Mouse (Mus musculus): ENCODE data around the gene Slco1c1.
A peak's percentile ranks its signal among the peaks of the same experiment; 100 is the strongest.

Slco1c1 gene

GRCm38 (mm10) chr6:141523747-141524640 lies at the start of gene Slco1c1:
Gene Slco1c1, plus strand, starts transcription at chr6:141524368.
- DNase-seq (ENCODE audit: low read depth, low spot score) = no peak

- DNase-seq (ENCODE audit: low read depth, low spot score) = no peak
Observed at GRCm38 (mm10) chr6:141474696-141475095, 49.5 kb upstream of the Slco1c1 start.

- peak; percentile 54 for DNase-seq (ENCODE audit: low read depth, low spot score)
Observed at GRCm38 (mm10) chr6:141485302-141486021, 38.7 kb upstream of the Slco1c1 start.

- DNase-seq (ENCODE audit: low read depth, low spot score) = no peak
Observed at GRCm38 (mm10) chr6:141487266-141487665, 36.9 kb upstream of the Slco1c1 start.

- no peak for DNase-seq (ENCODE audit: low read depth, low spot score)
Observed at GRCm38 (mm10) chr6:141488619-141489018, 35.5 kb upstream of the Slco1c1 start.

GRCm38 (mm10) chr6:141494909-141495308 lies 29.3 kb upstream of the Slco1c1 start:
- no peak for DNase-seq (ENCODE audit: low read depth, low spot score)

- no peak for DNase-seq (ENCODE audit: low read depth, low spot score)
Observed at GRCm38 (mm10) chr6:141495634-141496418, 28.3 kb upstream of the Slco1c1 start.

GRCm38 (mm10) chr6:141499511-141499910 lies 24.7 kb upstream of the Slco1c1 start:
- no peak for DNase-seq (ENCODE audit: low read depth, low spot score)

- DNase-seq (ENCODE audit: low read depth, low spot score) = no peak
Observed at GRCm38 (mm10) chr6:141501171-141501570, 23.0 kb upstream of the Slco1c1 start.

GRCm38 (mm10) chr6:141522541-141522940 lies 1.6 kb upstream of the Slco1c1 start:
- no peak for DNase-seq (ENCODE audit: low read depth, low spot score)

GRCm38 (mm10) chr6:141525787-141526186 lies 1.6 kb downstream of the Slco1c1 start:
- no peak for DNase-seq (ENCODE audit: low read depth, low spot score)

- DNase-seq (ENCODE audit: low read depth, low spot score) = no peak
Observed at GRCm38 (mm10) chr6:141530865-141531264, 6.7 kb downstream of the Slco1c1 start.

- DNase-seq (ENCODE audit: low read depth, low spot score) = no peak
Observed at GRCm38 (mm10) chr6:141537298-141537697, 13.1 kb downstream of the Slco1c1 start.

GRCm38 (mm10) chr6:141541136-141541535 lies 17.0 kb downstream of the Slco1c1 start:
- no peak for DNase-seq (ENCODE audit: low read depth, low spot score)

GRCm38 (mm10) chr6:141543344-141543743 lies 19.2 kb downstream of the Slco1c1 start:
- no peak for DNase-seq (ENCODE audit: low read depth, low spot score)

GRCm38 (mm10) chr6:141558118-141558517 lies 34.0 kb downstream of the Slco1c1 start:
- DNase-seq (ENCODE audit: low read depth, low spot score) = no peak

- DNase-seq (ENCODE audit: low read depth, low spot score) = no peak
Observed at GRCm38 (mm10) chr6:141567366-141567765, 43.2 kb downstream of the Slco1c1 start.

- DNase-seq (ENCODE audit: low read depth, low spot score) = no peak
Observed at GRCm38 (mm10) chr6:141567852-141568558, 43.8 kb downstream of the Slco1c1 start.

GRCm38 (mm10) chr6:141568559-141568946 lies 44.4 kb downstream of the Slco1c1 start:
- DNase-seq (ENCODE audit: low read depth, low spot score) = no peak

- DNase-seq (ENCODE audit: low read depth, low spot score) = no peak
Observed at GRCm38 (mm10) chr6:141576646-141577200, 52.6 kb downstream of the Slco1c1 start.
